Mouse (Mus musculus) neutrophil, adult 83 days (primary cell): ENCODE measurements around the gene Trabd. TPM values are rescaled to one million over a fixed set of nuclear protein-coding genes. Genes with fewer than 3 reads are reported as not detected.

Experiments used
- total RNA-seq, 2 experiments: library from RNA; stranded (reverse); gene quantifications; one replicate each; pipeline ENCODE4 v1.2.4; 2023

Gene Trabd
- total RNA-seq: 10 to 100 TPM; 48.1 to 49.6 TPM

GRCm38 (mm10) chr15:89074613-89075477, at the start of gene Trabd:
Gene Trabd (plus strand): TSS chr15:89075124.

DNA sequence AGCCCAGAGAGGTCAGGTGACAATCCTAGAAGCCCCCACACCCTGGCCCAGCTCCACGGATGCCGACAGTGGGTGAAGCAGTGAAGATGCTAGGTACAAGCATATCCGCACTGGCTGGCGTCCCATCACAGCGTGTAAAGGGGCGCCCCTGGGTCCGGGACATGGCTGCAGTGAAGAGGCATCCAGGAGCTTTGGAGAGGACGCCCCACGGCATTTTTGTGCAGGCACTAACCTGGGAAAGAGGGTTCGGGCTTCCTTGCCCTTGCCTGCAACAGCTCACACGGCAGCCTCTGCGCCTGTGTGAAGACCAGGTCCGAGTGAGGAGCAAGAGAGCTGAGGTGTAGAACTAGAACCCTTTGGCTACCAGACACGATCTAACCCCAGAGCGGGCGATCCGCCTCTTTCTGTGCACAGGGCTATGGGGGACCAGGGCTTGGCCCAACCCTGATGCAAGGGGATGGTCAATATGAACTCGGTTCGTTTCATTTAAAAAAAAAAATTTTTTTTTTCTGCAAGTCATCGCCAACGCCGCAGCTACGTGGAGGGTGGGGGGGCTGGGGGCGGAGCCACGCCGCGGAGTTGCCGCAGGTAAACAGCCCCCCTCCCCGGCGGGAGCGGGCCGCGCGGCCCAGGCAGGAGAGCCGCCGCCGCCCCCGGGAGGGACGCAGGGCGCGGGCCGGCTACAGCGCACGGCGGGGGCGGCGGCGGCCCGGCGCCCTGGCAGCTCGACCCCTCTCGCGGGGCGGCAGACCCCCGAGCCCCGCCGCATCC, 15.6 kb upstream of the Trabd start, which contains the start of gene Panx2:
Gene Panx2 (plus strand): TSS at position 574 of the 771 bp plus-strand sequence.

GRCm38 (mm10) chr15:89088607-89089247, 13.8 kb downstream of the Trabd start, which contains the start of gene Selenoo:
Gene Selenoo (plus strand): TSS chr15:89089084.

DNA sequence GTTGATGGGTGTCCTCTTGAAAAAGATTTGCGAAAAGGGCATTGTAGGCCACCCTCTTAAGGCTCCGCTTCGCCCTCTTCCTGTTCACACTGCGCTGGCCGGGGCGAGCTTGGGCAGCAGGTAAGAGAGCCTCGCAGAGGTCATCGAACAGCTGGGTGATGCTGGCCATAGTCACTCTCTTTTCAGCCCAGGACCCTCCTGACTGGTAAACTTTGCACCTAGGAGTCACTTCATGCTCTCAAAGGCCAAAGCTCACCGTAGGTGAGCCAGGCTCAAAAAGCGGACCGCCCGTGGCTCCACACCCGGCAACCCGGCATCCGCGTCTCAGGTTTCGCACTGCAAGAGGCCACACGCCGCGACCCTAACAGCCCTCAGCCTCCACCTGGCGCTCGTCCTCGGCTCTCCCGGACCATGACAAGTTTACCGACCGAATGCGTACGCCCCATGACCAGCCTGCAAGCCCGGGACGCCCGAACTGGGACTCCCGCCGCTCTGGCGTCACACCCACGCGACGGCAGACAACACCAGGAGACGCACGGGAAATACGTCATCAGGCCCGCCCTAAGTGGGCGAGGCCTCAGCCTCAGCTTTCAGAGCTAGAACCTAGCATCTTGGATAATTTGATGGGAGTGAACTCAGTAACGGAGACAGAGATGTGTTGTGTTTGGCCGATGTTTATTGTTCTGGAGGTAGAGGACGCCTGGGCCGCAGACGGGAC, 47.9 kb downstream of the Trabd start, which contains the start of gene Tubgcp6:
Gene Tubgcp6 (minus strand): TSS at position 464 of the 718 bp plus-strand sequence.

DNA sequence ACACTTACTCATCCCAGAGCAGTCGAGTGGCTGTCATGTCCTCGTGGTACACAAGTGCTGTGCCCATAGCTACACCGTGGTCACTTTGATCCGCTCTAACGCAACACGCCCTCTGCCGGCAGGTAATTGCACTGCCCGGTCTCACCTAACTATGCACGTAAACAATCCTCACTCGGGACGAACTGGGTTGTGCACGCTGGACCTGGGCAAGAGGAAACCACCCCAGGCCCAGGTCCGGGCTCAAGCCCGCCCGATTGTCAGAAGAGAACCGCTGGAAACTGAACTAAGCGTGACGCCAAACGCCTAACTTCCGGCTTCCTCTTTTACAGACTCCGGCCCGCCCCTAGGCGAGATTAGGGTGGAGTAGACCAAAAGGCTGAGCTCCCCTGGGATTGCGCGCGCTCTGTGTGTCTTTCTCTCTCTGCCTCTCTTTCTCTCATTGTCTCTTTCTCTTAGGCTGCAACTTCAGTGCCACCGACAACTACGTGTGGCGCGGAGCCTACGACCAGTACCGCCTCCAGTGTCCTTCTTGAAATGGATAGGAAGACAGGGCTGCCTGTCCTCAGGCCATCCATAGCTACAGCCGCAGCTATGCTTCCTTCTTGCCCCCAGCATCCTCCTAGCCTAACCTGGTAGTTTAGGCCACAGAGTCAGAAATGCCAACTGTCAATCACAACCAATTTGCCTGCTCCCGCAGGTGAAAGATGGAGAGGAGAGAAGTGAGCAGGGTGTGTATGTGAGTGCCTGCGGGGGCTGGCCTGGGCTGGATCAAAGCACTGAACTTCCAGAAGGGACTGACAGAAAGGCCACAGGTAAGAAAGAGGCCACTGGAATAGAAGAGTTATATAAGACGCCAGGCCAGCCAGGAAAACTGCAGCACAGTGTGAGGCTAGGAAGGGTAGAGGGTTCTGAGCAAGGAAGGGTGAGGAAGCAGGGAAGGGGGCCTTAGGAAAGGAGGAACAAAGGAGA, 53.7 kb downstream of the Trabd start, which contains the start of gene Hdac10:
Gene Hdac10 (minus strand): TSS at position 319 of the 969 bp plus-strand sequence.

Other genes starting within 250 kb of the Trabd start
- 10 to 100 TPM; 19.9 to 21.9 TPM for gene Pim3, start 212.9 kb upstream of the Trabd start, total RNA-seq
- gene Ttll8, start 120.7 kb upstream of the Trabd start, total RNA-seq: not detected
- gene Mlc1, start 96.1 kb upstream of the Trabd start, total RNA-seq: not detected
- not detected for gene Mov10l1, start 92.2 kb upstream of the Trabd start, total RNA-seq
- under 1 TPM in 1 of 2 experiments, not detected in 1; 0.15 TPM for gene Panx2, start 15.4 kb upstream of the Trabd start, total RNA-seq
- gene Selenoo, start 14.0 kb downstream of the Trabd start, total RNA-seq: 10 to 100 TPM; 21.6 to 26.8 TPM
- 10 to 100 TPM; 23.9 to 26.2 TPM for gene Tubgcp6, start 48.0 kb downstream of the Trabd start, total RNA-seq
- 10 to 100 TPM; 12.4 to 12.6 TPM for gene Hdac10, start 53.6 kb downstream of the Trabd start, total RNA-seq
- gene Mapk12, start 65.6 kb downstream of the Trabd start, total RNA-seq: under 1 TPM; 0.18 to 0.29 TPM
- under 1 TPM; 0.18 to 0.24 TPM for gene Mapk11, start 74.5 kb downstream of the Trabd start, total RNA-seq
- gene Plxnb2, start 105.7 kb downstream of the Trabd start, total RNA-seq: 10 to 100 TPM; 60.7 to 68.5 TPM
- gene Dennd6b, start 121.4 kb downstream of the Trabd start, total RNA-seq: 1 to 10 TPM; 1.8 to 2.3 TPM
- 10 to 100 TPM; 32.1 to 34.2 TPM for gene Ppp6r2, start 136.4 kb downstream of the Trabd start, total RNA-seq
- 100 to 1,000 TPM; 110 to 118 TPM for gene Sbf1, start 240.2 kb downstream of the Trabd start, total RNA-seq
- gene Adm2, start 247.6 kb downstream of the Trabd start, total RNA-seq: not detected